In genomic region chr17:52920519-52921106, GRCm38 (mm10) we compare ENCODE assay signal across 18 mouse cellular contexts.
DNase-seq lines count a peak whose midpoint lies in the region; ATAC-seq and TF ChIP-seq lines count a peak whose summit lies in the region.
"Had no signal": no experiment of that assay in that cellular context is flagged by ENCODE, and none has a peak within 500 bp of the region (broad histone marks: within the 10 kb centered on the region; RNA-seq: fewer than 3 reads in every experiment).

No protein-coding gene starts in this region.

- no peak for ATAC-seq in liver, embryonic 12.5 days
- no peak for ATAC-seq in lung, postnatal 0 days
- ATAC-seq: intestine, embryonic 15.5 days had no signal

- no peaks in the 10 kb centered on the region for H3K27me3 ChIP-seq in liver, embryonic 12.5 days (replicated peaks)
- H3K27me3 ChIP-seq in lung, postnatal 0 days (replicated peaks; ENCODE audit: insufficient read depth, low read length): no peaks in the 10 kb centered on the region
- H3K27me3 ChIP-seq: hindbrain, embryonic 12.5 days; intestine, embryonic 15.5 days; limb, embryonic 13.5 days had no signal

- WGBS in liver, embryonic 12.5 days (ENCODE audit: insufficient replicate concordance): 40% methylated on average over 3 of the region's 3 CpGs
- WGBS in lung, postnatal 0 days: 53% methylated on average over 3 of the region's 3 CpGs

- H3K9me3 ChIP-seq in liver, embryonic 12.5 days (replicated peaks): no peaks in the 10 kb centered on the region
- no peaks in the 10 kb centered on the region for H3K9me3 ChIP-seq in lung, postnatal 0 days (ENCODE audit: low read length)
- H3K9me3 ChIP-seq: hindbrain, embryonic 12.5 days; intestine, embryonic 15.5 days; limb, embryonic 13.5 days had no signal

- no peak for TF ChIP-seq EP300 in lung, postnatal 0 days (IDR thresholded peaks at IDR 0.05)

- intact Hi-C loops in left cerebral cortex, postnatal 25 days (cut with DNase I): loop anchor here (2.0 kb wide), 2 partner anchors 40 to 48 kb away; no protein-coding TSS in a partner anchor

- no peak for TF ChIP-seq CTCF in lung, postnatal 0 days (IDR thresholded peaks at IDR 0.05)

- H3K4me3 ChIP-seq in liver, embryonic 12.5 days: no peak overlapping the region
- H3K4me3 ChIP-seq in lung, postnatal 0 days (ENCODE audit: low read depth, low read length): no peak overlapping the region
- H3K4me3 ChIP-seq: hindbrain, embryonic 12.5 days; intestine, embryonic 15.5 days; limb, embryonic 13.5 days had no signal

- H3K36me3 ChIP-seq in liver, embryonic 12.5 days: no peaks in the 10 kb centered on the region
- H3K36me3 ChIP-seq in lung, postnatal 0 days (ENCODE audit: insufficient read depth, low read length): no peaks in the 10 kb centered on the region
- H3K36me3 ChIP-seq: G1E; hindbrain, embryonic 12.5 days; intestine, embryonic 15.5 days; limb, embryonic 13.5 days had no signal

- no peak overlapping the region for H3K9ac ChIP-seq in liver, embryonic 12.5 days
- H3K9ac ChIP-seq in lung, postnatal 0 days (replicated peaks; ENCODE audit: low read depth): no peak overlapping the region
- H3K9ac ChIP-seq: hindbrain, embryonic 12.5 days; intestine, embryonic 15.5 days; limb, embryonic 13.5 days had no signal

- H3K27ac ChIP-seq in liver, embryonic 12.5 days: no peak overlapping the region
- H3K27ac ChIP-seq in lung, postnatal 0 days (ENCODE audit: low read length): no peak overlapping the region
- H3K27ac ChIP-seq: hindbrain, embryonic 12.5 days; intestine, embryonic 15.5 days; limb, embryonic 13.5 days had no signal

- H3K4me2 ChIP-seq in liver, embryonic 12.5 days: no peak overlapping the region
- H3K4me2 ChIP-seq in lung, postnatal 0 days (replicated peaks; ENCODE audit: low read depth, low read length): no peak overlapping the region
- H3K4me2 ChIP-seq: hindbrain, embryonic 12.5 days; intestine, embryonic 15.5 days; limb, embryonic 13.5 days; midbrain, embryonic 11.5 days had no signal

- no peaks in the 10 kb centered on the region for H3K4me1 ChIP-seq in liver, embryonic 12.5 days
- no peaks in the 10 kb centered on the region for H3K4me1 ChIP-seq in lung, postnatal 0 days (ENCODE audit: insufficient read depth, low read depth, low read length)
- H3K4me1 ChIP-seq: hindbrain, embryonic 12.5 days; intestine, embryonic 15.5 days; limb, embryonic 13.5 days had no signal

- peak; percentile 83 for DNase-seq in brain, adult 2 months (ENCODE audit: low read depth, low spot score)
- peak; percentile 66 for DNase-seq in brain, embryonic 18.5 days (ENCODE audit: low read depth, low spot score)
- DNase-seq in layer of hippocampus, adult 9-11 months: peak; percentile 72
- DNase-seq in left cerebral cortex, postnatal 25 days (ENCODE audit: low spot score in 2 of 2): peak; percentile 15 to 77
- DNase-seq in lung, postnatal 4 days: no peak
- DNase-seq in lung, postnatal 0 days (ENCODE audit: low spot score): no peak
- DNase-seq: adrenal gland, adult 8-10 months; cerebellum, postnatal 14 days; heart, adult 18-20 months; kidney, postnatal 10 days; lung, postnatal 36 days; thymus, postnatal 25 days had no signal

Comparison
In these comparisons a context has a peak if more than half of its experiments do, and no peak if none do; other contexts are left out.
1. DNase-seq: peak in brain, adult 2 months (single experiment), brain, embryonic 18.5 days (single experiment), layer of hippocampus, adult 9-11 months (single experiment) and left cerebral cortex, postnatal 25 days (2 of 2); none in lung, postnatal 4 days (0 of 2) and lung, postnatal 0 days (single experiment).